Mouse (Mus musculus) right cerebral cortex, adult 18-20 months (tissue): ENCODE measurements at regions not wholly inside any gene's neighbourhood (a gene's known extent, or its start where the extent isn't known, plus 50 kb on each side); places are given as distances from the start of the nearest gene placed in this dataset.

ENCODE experiments used
- DNase-seq: peaks from one replicate; pipeline ENCODE4 v3.0.0; 2022; ENCODE audit warnings: mixed read lengths

DNA sequence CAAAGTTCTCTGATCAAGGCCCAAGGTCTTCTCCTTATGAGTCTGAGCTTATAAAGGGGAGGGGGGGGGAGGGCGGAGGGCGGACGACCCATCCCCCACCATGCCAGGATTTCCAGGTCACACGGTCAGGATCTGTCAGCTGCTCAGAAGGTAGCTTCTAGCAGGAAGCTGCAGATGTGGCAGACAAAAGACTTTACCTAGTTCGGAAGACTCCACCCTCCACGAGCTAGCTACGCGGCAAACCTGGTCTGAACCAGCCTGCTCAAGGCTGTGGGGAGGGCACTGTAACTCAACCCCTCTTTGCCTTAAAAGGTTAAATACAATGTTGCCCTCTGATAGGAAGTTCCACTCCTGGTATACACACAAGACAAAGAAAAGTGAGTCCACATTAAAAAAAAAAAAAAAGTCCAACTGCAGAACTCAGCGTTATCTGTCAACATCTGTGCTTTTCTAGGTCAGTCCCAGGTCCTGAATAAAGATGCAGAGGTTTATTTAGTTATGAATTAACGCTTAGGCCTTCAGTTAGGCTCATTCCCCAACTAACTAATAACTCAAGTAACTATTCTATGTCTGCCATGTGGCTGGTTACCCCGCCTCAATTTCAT, 108.7 kb downstream of the Rpl14 start:
- no peak for DNase-seq

DNA sequence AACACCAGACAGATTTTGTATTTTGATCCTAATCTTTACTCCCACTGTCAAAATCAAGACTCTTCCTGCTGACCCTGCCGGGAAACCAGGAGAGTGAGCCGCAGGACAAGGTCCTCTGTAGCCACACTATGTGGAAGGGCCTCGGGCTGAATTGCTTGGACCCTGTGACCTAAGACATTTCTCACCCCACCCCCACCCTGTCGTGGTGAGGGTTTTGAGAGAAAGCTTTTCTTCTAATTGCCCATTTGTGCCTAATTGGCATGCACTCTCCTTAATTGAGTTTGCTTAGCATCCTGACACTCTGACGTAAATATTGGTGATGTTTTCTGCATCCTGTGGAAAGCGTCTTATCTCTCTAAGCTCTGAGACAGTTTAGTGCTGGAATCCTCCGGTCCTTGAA, 110.2 kb downstream of the Rpl14 start:
- DNase-seq = no peak

DNA sequence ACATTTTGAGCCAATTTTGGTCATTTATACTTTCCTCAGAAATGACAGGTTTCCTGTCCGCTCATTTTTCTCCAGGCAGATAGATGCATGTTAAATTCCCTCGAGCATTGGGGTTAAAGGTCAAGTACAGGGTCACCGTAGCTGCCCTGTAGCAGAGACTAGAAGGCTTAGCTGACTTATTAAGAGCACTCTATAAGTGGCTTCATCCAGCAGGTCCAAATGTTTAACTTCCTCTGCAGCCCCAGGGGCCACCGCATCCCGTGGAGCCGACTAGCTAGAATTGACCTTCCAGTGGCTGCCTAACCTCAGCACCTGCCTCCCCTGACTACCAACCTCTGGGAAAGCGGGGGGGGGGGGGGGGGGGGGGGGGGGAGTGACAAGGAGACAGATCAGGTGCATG, 114.7 kb downstream of the Rpl14 start:
- no peak for DNase-seq

DNA sequence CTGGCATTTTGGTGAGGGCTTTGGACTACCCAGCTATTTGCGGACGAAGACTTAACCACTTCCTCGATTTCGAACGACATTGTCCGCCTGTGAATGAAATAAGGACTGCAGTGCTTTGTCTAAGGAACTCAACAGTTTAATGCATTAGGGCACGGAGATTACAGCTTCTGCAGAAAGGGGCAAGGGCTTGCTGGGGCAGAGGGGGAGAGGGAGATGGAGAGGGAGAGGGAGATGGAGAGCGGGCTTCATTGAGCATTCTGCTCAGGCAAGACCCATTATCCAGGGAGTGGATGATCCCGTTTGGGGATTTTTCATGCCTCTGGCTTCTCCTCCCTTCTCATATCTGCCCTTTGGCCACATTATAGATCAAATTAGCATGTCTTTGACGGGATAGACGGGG, 117.8 kb downstream of the Rpl14 start:
- no peak for DNase-seq

DNA sequence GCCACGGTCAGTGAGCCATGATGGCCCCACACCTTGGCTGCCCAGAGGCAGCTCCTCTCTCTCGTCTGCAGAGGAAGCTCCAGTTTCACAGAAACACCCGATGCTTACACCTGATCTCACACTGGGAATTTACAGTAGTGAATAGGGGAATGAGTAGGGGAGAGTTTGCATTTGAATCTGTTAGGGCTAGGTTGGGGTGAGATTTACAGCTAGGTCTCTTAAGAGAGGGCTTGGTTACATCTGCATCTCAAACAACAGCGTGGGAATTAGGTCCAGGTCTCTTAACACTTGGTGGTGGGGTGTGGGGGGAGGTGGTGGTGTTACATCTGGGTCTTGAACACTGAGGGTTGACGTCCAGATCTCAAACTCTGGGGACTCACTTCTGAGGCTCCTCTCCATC, 119.3 kb downstream of the Rpl14 start:
- no peak for DNase-seq

DNA sequence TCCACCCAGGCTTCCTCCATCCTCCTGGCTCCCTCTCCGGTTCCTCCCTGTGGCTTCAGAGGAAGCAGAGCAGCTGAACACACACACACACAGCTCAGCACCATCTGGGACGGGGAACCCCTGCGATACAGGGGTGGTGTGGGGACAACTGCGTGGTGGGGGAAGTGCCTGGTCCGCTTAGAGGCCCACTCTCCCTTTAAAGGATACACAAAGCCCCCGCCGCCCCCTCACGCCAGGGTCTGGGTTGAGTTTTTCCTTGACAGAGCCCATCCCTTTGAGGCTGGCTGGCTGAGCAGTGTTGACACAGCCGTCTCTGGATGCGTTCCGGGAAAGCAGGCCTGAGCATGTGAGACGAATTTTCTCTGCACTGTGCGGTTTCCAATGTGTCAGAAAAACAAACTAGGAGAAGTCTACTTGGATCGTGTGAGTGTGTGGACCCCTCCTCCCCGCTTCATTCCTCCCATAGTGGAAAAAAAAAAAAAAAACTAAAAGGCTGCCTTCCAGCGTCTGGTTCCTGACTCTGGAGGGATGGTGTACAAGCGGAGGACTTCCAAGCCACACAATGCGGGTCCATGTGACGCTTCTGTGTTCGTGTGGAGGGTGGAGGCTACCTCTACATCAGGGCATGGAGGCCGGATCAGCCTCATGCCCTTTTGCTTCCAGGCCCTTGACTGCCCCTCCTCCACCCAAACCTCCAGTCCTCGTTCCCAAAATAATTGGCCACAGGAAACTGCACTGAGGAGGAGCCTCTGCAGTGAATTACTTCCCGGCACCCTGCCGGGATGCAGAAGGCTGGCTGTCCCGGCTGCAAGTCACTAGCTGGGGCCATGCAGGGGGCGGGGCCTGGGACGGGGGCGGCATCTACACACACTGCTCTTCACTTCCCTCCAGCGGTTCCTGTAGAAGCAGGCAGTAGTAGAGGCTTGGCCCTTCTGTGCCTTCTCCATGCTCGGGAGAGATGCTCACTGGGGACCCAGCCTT, 120.0 kb downstream of the Rpl14 start:
- peak; percentile 75 for DNase-seq

DNA sequence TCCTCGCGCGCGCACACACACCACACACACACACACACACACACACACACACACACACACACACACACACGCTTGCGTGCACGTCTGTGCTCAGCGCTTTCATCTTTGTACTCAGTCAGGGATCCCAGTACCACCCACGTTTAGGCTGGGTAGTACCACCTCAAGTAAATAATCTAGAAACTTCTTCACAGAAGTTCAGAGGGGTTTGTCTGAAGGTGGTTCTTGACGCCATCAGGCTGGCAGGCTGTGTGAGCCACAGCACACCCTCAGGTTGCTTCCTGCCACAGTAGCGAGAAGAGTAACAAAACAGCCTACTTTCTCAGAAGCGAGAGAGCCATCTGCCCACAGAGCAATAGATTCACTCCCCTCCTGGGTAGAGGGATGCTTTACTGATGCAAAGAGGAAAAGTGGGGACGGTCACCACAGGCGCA, 120.7 kb downstream of the Rpl14 start:
- DNase-seq = peak; percentile 55

DNA sequence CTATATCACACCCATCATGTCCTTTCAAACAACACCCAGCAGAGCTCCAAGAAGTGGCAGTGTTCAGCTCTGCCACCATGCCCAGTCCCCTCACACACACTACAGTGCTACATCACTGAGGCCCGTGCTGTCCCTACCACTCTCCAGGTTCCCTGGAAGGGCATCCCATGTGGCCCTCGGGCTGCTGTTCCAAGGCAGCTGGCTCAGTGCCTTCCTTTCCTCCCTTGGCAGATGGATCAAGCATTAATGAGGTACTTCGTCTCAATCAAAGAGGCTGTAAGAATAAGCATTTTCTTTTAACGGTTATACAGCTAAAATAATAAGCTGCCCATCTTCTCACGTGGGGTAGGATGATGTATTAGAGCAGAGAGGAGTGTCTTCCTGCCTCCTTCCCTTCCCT, 123.2 kb downstream of the Rpl14 start:
- no peak for DNase-seq

DNA sequence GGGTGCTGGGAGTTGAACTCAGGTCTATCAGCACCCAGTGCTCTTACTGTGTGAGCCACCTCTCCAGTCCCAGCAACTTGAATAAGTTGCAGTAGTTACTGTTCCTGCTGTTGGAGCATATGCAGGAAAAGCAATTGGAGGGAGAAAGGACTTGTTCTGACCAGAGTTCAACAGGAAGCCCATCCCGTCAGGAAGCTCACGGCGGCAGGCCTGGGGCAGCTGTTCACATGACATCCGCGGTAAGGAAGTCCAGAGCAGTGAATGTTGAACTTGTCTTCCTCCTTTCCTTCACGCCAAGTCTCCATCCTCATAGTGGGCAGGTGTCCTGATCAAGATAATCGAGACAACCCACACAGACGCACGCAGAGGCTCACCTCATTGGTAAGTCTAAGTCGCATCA, 124.7 kb downstream of the Rpl14 start:
- DNase-seq = no peak

DNA sequence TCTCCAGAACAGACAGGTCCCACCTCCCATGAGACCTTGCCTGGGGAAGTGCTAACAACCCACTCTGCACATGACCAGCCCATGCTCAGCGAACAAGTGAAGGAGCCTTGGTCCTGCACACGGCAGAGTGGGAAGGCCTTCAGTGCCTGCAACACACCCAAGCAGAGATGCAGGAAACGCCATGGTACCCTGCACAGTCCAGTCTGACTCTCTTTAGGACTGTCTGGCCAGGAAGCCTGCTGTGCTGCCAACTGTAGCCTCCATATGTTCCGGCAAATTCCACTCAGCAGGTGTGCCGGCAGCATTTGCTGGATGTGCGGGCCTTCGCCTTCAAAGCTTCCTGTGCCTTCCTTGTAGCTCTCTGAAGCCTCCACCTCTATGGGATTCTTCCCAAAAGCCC, 126.5 kb downstream of the Rpl14 start:
- DNase-seq = no peak

DNA sequence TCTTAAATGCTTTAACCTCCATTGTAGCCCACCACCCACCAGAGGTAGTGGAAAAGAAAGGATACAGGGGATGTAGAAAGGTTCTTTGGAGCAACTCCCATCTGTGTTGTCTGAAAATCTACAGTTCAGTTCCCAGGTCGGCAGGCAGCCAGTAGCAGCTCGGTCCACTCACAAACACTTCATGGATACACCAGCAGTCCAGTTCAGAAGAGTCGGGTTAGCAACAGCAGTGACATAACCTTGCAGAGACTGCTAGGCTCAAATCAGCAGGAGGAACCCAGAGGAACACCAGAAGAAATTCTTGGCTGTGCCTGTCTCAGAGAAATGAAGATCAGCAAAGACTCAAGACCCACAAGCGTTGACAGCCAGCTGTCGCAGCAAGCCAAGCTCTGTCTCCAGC, 128.5 kb downstream of the Rpl14 start:
- DNase-seq = no peak

DNA sequence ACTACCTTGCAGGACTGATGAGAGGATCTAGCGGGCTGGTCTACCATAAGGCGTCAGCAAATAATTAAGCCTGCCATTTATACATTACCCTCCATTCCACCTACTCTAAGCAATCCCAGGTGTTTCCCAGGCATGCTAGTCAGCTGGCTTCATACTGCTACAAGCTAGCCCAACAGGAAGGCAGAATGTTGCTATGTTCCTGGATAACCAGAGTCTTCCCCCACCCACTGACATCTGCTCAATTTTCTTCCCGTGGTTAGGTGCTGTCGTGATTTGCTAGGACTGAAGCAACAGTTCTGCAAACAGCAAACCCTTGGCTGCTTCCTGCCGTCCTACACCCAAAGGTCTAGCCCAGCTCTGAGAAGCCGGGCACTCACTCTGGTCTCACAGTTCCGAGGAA, 131.6 kb downstream of the Rpl14 start:
- peak; percentile 67 for DNase-seq

DNA sequence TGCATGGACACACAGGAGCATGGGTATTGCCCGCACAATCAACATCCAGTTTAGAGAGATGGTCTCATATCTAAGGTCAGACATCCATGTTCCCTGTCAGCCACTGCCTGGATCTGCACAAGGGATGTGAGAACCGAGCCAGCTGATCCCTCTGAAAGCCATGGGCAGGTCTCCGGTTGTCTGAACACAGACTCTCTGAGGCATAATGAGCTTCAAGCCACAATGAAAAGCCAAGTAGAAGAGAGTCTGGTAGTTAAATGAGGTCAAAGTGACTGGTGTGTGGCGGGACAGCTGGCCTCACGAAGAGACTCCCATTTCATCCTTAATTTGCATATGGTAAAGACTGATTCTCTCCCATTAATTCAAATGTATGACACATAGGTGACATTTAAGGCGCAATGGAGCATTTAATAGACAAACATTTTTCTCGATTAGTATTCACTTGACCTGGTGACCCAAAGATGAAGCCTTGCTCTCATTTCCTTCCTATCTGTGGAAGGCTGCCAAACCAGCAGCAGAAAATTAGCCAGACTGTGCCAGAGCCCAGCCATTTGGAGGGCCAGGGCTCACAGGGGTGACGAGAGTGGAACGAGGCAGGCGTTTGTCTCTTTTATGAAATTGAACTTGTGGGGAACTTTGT, 132.2 kb downstream of the Rpl14 start:
- DNase-seq = no peak

DNA sequence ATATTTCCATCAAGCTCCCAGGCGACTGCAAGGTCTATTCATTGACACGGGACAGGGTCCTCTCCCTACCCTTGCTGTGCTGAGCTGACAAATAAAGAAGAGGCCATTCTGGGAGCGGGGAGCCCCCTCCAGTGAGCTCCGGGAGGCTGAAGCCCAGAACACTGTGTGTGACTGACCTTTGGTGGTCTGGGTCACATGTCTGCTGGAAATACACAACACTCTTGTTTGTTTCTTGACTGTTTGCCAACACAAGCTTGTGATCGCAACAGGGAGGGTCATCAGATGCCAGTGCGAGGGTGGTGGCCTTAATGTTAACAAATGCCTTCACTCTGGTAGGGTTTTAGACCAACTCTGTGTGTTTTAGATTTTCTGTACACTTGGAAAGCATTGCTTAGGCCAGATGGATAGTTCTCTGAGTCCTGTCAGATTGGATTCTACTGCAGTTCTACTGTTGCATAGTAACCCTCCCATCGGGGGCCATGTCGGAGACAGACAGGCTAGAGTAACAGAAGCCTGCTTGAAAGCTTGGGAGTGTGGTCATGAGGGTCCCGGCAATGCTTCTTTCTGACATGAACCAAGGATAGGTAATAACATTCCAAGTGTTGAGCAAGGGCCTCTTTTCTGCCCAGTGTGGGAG, 135.4 kb downstream of the Rpl14 start:
- DNase-seq = no peak

DNA sequence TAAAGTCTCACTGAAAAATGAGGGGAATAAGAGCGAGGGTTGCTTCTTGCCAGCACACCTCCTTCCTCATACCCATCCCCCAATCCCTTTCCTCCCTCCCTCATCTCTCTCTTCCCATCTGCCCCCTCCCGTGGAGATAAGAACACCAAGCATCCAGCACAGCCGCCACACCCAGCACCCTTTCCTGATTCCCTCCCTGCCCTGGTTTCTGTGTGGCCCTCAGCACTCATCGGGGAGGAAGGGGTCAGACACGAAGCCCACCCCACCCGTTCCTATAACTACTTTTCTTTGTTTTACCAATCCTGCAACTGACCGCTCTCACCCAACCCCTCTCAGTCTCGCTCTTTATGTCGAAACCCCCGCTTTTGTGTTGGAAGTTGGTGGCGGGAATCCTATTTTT, 137.3 kb downstream of the Rpl14 start:
- no peak for DNase-seq

DNA sequence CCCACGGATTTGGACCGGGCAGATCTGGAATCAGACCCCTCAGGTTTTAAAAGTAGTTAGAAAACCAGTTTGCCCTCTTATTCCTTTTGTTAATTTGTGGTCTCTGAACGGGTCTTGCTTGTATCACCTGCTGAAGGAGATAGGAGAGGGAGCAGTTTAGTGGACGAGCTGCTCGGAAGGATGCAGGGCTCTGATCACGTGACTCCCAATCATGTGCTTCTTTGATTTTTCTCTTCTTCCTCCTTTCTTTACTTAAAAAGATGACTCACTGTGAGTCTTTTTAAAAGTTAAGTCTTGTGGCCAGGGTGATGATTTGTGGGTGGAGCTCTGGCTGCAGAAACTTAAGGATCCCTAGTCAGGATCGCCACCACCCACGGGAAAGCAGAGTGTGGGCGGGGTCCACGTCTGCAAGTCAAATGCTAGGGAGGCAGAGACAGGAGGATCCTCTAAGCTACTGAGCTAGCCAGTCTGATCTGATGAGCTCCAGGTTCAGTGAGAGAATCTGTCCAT, 138.0 kb downstream of the Rpl14 start:
- DNase-seq = no peak

DNA sequence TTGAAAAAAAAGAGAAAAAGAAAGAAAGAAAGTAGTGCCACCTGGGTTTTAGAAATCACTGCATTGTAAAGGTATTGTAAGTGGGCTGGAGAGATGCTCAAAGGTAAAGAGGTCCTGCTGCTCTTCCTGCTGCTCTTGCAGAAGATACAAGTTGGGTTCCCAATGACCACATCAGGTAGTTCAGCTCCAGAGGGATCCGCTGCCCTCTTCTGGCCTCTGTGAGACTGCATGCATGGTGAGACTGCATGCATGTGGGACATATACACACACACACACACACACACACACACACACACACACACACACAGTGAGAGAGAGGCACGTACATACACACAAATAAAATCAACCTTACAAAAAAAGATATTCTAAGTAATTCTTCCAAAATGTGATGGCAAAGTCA, 141.7 kb downstream of the Rpl14 start:
- DNase-seq = no peak

DNA sequence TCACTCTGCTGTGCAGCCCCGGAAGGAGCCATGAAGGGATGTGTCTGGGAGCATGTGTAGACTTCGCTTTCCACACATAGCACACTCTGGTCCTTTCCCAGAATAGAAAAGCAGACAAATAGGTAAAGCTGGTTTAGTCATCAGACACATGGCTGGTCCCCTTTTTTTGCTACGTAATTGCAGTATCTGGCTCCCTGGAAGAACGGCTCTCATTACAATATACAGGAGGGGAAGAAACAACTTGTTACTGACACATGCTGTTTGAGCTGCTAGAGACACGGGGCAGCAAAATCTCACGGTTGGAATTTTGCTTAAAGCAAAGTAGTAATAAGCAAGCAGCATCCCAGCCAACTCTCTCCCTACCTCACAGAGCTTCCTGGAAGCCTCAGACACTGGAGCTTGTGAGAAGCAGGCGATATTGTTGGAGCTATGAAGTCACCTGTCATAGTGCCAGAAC, 144.4 kb downstream of the Rpl14 start:
- peak; percentile 56 for DNase-seq

DNA sequence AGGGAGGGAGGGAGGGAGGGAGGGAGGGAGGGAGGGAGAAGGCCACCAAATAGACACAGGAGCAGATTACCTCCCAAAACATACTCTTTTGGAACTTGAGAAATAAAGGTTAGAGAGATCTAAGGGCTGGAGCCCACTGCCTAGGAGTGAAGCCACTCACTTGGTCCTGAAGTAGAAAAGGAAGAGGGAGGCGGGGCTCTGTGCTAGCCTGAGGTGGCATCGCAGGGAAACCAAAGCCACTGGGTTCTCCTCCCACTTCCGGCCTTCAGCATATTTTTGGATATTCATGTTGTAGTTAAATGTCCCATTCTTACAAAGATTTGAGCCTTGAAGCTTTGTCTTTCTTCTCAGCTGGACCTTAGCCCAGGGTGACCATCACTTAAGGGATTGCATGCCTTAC, 147.6 kb downstream of the Rpl14 start:
- no peak for DNase-seq

DNA sequence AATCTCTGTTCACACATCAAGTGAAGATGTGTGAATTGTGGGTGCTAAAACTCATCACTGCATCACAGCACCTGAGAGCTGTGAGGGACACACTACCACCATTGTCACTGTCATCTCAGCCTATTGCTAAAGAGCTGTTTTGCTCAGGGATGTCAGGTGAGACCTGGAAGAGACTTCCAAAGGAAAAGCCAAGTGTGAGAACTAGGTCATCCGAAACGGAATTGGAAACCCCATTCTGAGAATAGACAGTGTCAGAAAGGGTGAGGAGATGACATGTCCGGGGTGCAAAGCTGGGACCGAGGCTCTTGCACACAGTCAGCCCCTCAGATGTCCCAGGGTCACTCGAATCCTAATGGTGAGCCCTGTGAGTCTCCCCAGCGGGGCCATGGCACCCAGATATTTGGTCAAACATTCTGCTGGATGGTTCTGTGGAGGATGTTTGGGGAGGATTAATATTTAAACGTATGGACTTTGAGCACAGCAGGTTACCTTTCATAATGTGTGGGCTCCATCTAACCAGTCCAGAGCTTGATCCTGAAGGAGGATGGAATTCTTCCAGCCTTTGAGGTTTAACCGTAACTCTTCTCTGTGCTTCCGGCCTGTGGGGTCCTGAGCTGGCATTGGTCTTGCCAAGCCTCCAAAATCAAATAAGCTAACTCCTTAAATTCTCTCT, 150.3 kb downstream of the Rpl14 start:
- DNase-seq = no peak

DNA sequence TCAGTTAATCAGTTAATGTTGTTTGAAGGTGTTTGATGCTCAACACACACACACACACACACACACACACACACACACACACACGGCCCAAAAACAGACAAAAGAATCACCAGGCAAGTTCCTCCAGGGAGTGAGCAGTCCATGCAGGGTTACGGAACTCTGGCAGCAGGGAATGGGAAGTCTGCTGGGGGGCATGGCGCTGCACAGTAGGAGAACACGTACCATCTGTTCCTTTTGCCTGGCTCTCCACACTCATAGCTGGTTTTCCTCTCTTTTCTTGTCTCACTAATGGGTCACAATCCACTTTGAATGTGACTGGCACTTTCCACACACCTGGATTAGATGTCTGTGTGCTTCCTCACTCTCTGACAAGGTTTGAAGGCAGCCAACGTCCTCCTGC, 151.8 kb downstream of the Rpl14 start:
- DNase-seq = no peak

DNA sequence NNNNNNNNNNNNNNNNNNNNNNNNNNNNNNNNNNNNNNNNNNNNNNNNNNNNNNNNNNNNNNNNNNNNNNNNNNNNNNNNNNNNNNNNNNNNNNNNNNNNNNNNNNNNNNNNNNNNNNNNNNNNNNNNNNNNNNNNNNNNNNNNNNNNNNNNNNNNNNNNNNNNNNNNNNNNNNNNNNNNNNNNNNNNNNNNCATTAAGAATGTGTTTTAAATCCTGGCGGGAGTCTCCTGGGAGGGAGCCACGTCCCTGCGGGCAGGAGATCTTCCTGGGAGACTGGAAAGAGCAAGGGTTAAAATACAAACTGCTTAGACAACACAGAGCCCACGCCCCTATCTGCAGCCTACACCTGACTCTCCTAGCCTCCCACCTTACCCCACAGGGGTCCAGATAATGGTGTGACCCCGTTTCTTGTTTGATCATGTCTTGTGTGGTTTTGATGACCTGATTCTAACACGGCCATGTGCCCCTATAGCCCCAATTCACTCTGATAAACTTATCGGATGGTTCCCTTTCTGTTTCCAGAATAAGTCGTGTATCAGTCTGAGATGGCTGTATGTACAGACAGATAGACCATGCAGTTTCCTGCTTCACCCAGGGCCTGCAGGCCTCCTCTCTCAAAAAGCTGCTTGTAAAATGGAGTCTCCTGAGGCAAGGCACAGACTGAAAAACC, 160.8 kb downstream of the Rpl14 start:
- no peak for DNase-seq
